In genomic region chr12:12590753-12591291, GRCm38 (mm10) we compare ENCODE assay signal across 10 mouse cellular contexts.
DNase-seq lines count a peak whose midpoint lies in the region; ATAC-seq and TF ChIP-seq lines count a peak whose summit lies in the region.
"Had no signal": no experiment of that assay in that cellular context is flagged by ENCODE, and none has a peak within 500 bp of the region (broad histone marks: within the 10 kb centered on the region; RNA-seq: fewer than 3 reads in every experiment).

No protein-coding gene starts in this region.

- TF ChIP-seq CTCF in left cerebral cortex, adult 2 months (IDR thresholded peaks at IDR 0.05), result no peak
- TF ChIP-seq CTCF in forebrain, postnatal 0 days (IDR thresholded peaks at IDR 0.05; ENCODE audit: low read depth), result no peak

- peaks cover 7% of the 10 kb centered on the region; the same call in 1 of the 2 replicates for H3K4me1 ChIP-seq in forebrain, postnatal 0 days (ENCODE audit: insufficient read depth)
- peaks cover 58% of the 10 kb centered on the region for H3K4me1 ChIP-seq in limb, embryonic 10.5 days
- no peaks in the 10 kb centered on the region for H3K4me1 ChIP-seq in intestine, embryonic 16.5 days (ENCODE audit: control insufficient read depth, insufficient read depth, low read length)

- H3K9me3 ChIP-seq in forebrain, postnatal 0 days (ENCODE audit: low read length), result no peaks in the 10 kb centered on the region
- no peaks in the 10 kb centered on the region for H3K9me3 ChIP-seq in limb, embryonic 10.5 days (replicated peaks)
- H3K9me3 ChIP-seq in intestine, embryonic 16.5 days (ENCODE audit: control insufficient read depth, low read length), result no peaks in the 10 kb centered on the region
- H3K9me3 ChIP-seq: limb, embryonic 15.5 days had no signal

- H3K27me3 ChIP-seq in forebrain, postnatal 0 days (ENCODE audit: insufficient read depth, low read length), result no peaks in the 10 kb centered on the region
- no peaks in the 10 kb centered on the region for H3K27me3 ChIP-seq in limb, embryonic 10.5 days (ENCODE audit: low read depth, poor library complexity, severe bottlenecking)
- no peaks in the 10 kb centered on the region for H3K27me3 ChIP-seq in intestine, embryonic 16.5 days (replicated peaks; ENCODE audit: control insufficient read depth, insufficient read depth, low read length)
- H3K27me3 ChIP-seq: limb, embryonic 15.5 days had no signal

- ATAC-seq in forebrain, postnatal 0 days, result peak; percentile 98
- no peak for ATAC-seq in intestine, embryonic 16.5 days

- H3K27ac ChIP-seq in left cerebral cortex, adult 2 months, result peak overlapping the region; percentile 44
- peak overlapping the region; percentile 81 for H3K27ac ChIP-seq in forebrain, postnatal 0 days (ENCODE audit: low read depth, low read length)
- peak overlapping the region; percentile 12; the same call in 1 of the 2 replicates for H3K27ac ChIP-seq in limb, embryonic 10.5 days
- H3K27ac ChIP-seq in intestine, embryonic 16.5 days (ENCODE audit: low read length), result no peak overlapping the region
- H3K27ac ChIP-seq: limb, embryonic 15.5 days had no signal

- peak overlapping the region; percentile 22; the same call in 1 of the 2 replicates for H3K9ac ChIP-seq in forebrain, postnatal 0 days
- no peak overlapping the region for H3K9ac ChIP-seq in intestine, embryonic 16.5 days (ENCODE audit: low read depth, low read length)
- H3K9ac ChIP-seq: limb, embryonic 15.5 days had no signal

- H3K36me3 ChIP-seq in forebrain, postnatal 0 days (ENCODE audit: insufficient read depth), result no peaks in the 10 kb centered on the region
- no peaks in the 10 kb centered on the region for H3K36me3 ChIP-seq in limb, embryonic 10.5 days
- H3K36me3 ChIP-seq in intestine, embryonic 16.5 days (ENCODE audit: control insufficient read depth, insufficient read depth, low read length), result no peaks in the 10 kb centered on the region
- H3K36me3 ChIP-seq: limb, embryonic 15.5 days had no signal

- no peak overlapping the region for H3K4me2 ChIP-seq in forebrain, postnatal 0 days (ENCODE audit: low read depth)
- H3K4me2 ChIP-seq in intestine, embryonic 16.5 days (ENCODE audit: low read depth, low read length), result no peak overlapping the region
- H3K4me2 ChIP-seq: limb, embryonic 15.5 days had no signal

- no peak overlapping the region for H3K4me3 ChIP-seq in left cerebral cortex, adult 2 months
- no peak overlapping the region for H3K4me3 ChIP-seq in forebrain, postnatal 0 days (ENCODE audit: low read depth, low read length)
- H3K4me3 ChIP-seq in limb, embryonic 10.5 days, result no peak overlapping the region
- no peak overlapping the region for H3K4me3 ChIP-seq in intestine, embryonic 16.5 days (ENCODE audit: low read length)
- H3K4me3 ChIP-seq: limb, embryonic 15.5 days had no signal

- intact Hi-C loops in left cerebral cortex, adult 2 months (cut with DNase I), result no loop called here
- intact Hi-C loops in left cerebral cortex, postnatal 36 days (cut with DNase I), result no loop called here

- peak in 1 of 2 experiments; percentile 15 for DNase-seq in left cerebral cortex, adult 2 months (ENCODE audit: extremely low spot score in 1 of 2, low spot score in 2 of 2)
- no peak for DNase-seq in left cerebral cortex, postnatal 36 days (ENCODE audit: low spot score in 2 of 2)
- peak; percentile 74 for DNase-seq in forebrain, postnatal 0 days
- DNase-seq in limb, embryonic 10.5 days (ENCODE audit: low spot score), result no peak
- DNase-seq in right cerebral cortex, postnatal 25 days, result peak; percentile 17
- no peak for DNase-seq in heart, adult 11 months
- DNase-seq in adrenal gland, adult (ENCODE audit: inconsistent age in 2 of 2, low spot score in 1 of 2), result no peak
- DNase-seq: cerebellum, adult 9-11 months had no signal

- WGBS in forebrain, postnatal 0 days, result 23% methylated on average over 8 of the region's 8 CpGs
- 75% methylated on average over 8 of the region's 8 CpGs for WGBS in limb, embryonic 10.5 days
- WGBS in intestine, embryonic 16.5 days, result 71% methylated on average over 8 of the region's 8 CpGs

Comparison
In these comparisons a context has a peak if more than half of its experiments do, and no peak if none do; other contexts are left out.
1. DNase-seq: peak in forebrain, postnatal 0 days (single experiment) and right cerebral cortex, postnatal 25 days (single experiment); none in left cerebral cortex, postnatal 36 days (0 of 2), limb, embryonic 10.5 days (single experiment), heart, adult 11 months (single experiment) and adrenal gland, adult (0 of 2).